Mouse (Mus musculus) large intestine, adult 2 months (tissue): ENCODE measurements around the gene Ugt1a6a. TPM values are rescaled to one million over a fixed set of nuclear protein-coding genes. Genes with fewer than 3 reads are reported as not detected.
"Not testable (repeated sequence)": the region's sequence is repeated elsewhere in the genome, so short reads cannot be mapped to it uniquely, and the experiment has no call there.

Experiments
- DNase-seq: peaks from one replicate; pipeline ENCODE4 v3.0.0-alpha.2; 2012; ENCODE audit warnings: low read depth, low spot score
- WGBS: fragments of 180-500 bp; shearing (Covaris S2); methylation state at CpG from one replicate; pipeline ENCODE4 v1.1.7; 2018; 5-methylcytosine and 5-hydroxymethylcytosine counted together
- polyA plus RNA-seq: library from polyadenylated mRNA; depleted of rRNA; stranded (reverse); fragments of >200 nt; gene quantifications from 2 replicates; pipeline ENCODE4 v1.2.3, GENCODE M21; 2012

Ugt1a6a gene
- polyA plus RNA-seq, 1 experiment: 3.0 TPM

GRCm38 (mm10) chr1:88224029-88224776 is 89.6 kb downstream of the Ugt1a6a start:
- DNase-seq: peak; percentile 97
- WGBS: 38% methylated on average over 2 of the region's 2 CpGs

DNA sequence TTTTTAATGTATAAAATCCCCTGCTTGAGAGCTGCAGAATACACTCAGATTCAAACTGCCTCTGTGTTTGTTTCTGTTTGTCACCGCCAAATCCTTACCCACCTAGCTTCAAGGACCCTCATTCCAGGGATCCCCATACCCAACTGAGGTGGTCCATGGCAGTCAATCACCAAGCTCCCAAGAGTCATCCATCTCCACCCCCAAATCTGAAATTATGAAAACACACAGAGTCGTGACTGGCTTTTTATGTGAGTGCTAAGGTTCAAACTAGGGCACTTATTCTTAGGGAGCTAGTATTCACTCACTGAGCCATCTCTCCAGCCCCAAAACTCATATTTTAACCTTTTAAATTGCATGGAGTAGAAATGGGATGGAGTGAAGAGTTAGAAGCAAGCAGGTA is 90.7 kb downstream of the Ugt1a6a start:
- not testable (repeated sequence) for DNase-seq
- 35% methylated on average over 2 of the region's 2 CpGs for WGBS

- no peak for DNase-seq
These were observed 91.1 kb downstream of the Ugt1a6a start for GRCm38 (mm10) chr1:88225741-88226140.

GRCm38 (mm10) chr1:88226670-88227379 is 92.2 kb downstream of the Ugt1a6a start, which contains the start of gene Mroh2a:
Gene Mroh2a, plus strand, starts transcription at chr1:88226986.
- 58% methylated on average over 5 of the region's 5 CpGs for WGBS
- no peak for DNase-seq

DNA sequence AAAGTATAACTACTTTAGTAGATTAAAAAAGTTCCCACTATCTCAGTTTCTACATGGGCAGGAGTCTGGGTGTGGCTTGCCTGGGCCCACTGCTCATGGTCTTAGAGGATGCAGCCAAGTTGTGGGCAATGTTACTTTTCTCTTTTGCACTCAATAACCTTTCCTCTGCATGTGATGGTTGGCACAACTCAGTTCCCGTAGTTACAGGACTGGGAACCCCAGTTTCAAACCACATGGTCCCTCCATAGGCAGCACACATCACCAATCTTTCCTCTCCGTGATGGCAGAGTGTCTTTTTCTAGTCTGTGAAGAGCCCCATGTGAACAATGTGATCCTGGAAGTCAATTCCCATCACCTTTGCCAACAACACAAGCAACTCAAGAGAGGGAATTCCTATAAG is 92.9 kb downstream of the Ugt1a6a start:
- 59% methylated on average over 2 of the region's 2 CpGs for WGBS

GRCm38 (mm10) chr1:88228121-88228520 is 93.5 kb downstream of the Ugt1a6a start:
- WGBS: 74% methylated on average over 7 of the region's 7 CpGs
- DNase-seq: no peak

More for the DNA sequence above, 92.9 kb downstream of the Ugt1a6a start:
- DNase-seq: no peak

- 84% methylated on average over 3 of the region's 3 CpGs for WGBS
- no peak for DNase-seq
These were observed 95.0 kb downstream of the Ugt1a6a start for GRCm38 (mm10) chr1:88229566-88229965.

GRCm38 (mm10) chr1:88229986-88230385 is 95.4 kb downstream of the Ugt1a6a start:
- DNase-seq: no peak
- 89% methylated on average over 5 of the region's 5 CpGs for WGBS

GRCm38 (mm10) chr1:88230421-88230820 is 95.8 kb downstream of the Ugt1a6a start:
- no peak for DNase-seq
- 76% methylated on average over 7 of the region's 7 CpGs for WGBS

DNA sequence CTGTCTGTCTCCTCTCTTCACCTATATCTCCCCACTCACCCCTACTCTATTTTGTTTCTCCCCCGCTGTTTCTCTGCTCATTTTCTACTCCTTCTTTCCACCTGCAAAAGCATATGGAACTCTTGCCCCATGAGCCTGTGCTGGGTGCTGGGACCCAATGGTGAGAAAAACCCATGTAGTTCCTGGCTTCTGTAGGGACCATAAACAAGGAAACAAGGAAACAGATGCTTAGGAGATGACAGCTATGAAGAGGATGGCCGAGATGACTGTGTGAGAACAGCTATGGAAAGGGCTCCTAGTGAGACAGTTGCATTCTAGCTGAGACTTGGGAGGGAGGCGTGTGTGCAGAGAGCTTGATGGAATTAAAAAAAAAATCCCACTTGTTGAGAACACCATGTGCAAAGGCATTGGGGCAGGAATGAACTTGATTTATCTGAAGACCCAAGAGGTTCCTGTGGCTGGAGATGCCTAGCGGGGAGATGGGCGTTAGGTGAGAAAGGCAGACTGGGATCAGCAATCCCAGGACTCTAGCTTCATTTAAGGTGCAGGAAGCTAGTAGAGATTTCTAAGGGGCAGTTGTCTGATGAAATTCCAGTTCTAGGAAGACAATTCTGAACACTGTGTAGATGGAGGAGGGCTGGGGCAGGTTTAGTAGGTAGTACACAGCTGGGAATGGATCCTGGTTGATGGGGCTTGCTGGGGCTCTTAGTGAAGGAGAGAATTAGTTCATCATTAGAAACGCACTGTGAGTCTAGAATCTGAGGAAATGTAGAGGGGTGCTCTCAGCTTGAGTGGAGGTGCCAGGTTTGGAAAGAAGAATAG is 96.6 kb downstream of the Ugt1a6a start:
- WGBS: 79% methylated on average over 6 of the region's 6 CpGs
- DNase-seq: no peak

DNA sequence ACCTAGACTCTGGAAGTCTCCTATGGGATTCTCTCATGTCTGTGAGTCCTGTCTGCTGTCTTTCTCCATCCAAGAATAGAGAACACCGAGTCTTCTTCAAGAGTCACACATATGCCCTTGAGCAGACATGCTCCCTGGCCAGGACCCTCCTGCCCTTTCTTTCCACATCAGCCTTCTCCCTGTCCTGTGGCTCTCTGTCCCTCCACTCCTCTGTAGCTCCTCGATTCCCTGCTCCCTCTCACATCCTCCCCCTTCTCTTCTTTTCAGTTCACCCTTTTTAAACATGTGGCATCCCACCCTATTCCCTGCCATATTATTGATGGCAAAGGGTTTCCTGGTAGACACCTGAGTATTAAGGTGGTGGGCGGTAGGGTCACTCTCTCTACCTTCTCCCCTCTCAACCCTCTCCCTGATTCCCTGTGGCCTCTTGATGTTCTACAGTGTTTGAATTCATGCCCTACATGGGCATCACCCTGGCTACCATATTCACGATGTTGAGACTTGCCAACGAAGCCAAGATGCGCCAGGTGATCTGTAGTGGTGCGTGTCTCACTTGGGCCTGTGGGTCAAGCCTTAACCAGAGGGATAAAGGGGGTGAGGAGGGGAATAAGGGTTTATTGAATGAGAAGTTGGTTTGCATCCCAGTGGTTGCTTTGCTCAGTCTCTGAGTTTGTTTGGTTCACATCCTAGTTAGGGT is 97.3 kb downstream of the Ugt1a6a start:
- no peak for DNase-seq
- WGBS: 66% methylated on average over 7 of the region's 7 CpGs

DNA sequence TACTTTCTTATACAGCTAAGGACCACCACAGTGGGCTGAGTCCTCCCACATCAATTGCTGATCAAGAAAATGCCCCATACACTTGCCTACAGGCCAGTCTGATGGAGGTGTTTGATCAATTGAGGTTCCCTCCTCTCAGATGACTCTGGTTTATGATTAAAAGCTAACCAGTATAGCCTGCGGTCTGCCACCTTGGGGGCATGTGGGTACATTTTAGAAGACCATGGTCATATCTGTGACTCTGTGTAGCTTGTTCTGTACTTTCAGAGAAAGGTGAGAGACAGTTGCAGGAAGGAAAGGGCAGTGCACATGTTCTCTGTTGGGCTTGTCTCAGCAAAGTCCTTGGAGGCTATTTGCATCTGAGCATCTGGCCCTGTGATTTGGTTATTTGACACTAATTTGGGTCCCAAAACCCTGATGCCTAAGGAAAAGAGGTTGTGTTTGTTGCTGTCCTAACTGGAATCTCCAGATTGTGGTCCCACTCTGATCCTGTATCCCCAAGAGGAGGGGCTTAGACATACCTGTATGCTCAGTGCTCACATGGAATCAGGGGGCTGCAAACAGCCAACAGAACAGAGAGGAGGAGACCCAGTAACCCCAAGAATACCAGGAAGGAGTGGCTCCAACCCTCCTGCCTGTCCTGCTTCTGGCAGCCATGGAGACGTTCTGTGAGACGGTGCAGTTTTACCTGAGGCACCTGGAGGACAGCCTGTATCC is 98.2 kb downstream of the Ugt1a6a start:
- no peak for DNase-seq
- WGBS: 48% methylated on average over 3 of the region's 3 CpGs

- DNase-seq: no peak
- 66% methylated on average over 14 of the region's 14 CpGs for WGBS
These were observed 99.0 kb downstream of the Ugt1a6a start for GRCm38 (mm10) chr1:88233421-88234247.

- WGBS: 68% methylated on average over 4 of the region's 4 CpGs
These were observed 99.6 kb downstream of the Ugt1a6a start for GRCm38 (mm10) chr1:88234248-88234610.

GRCm38 (mm10) chr1:88234646-88235045 is 100.0 kb downstream of the Ugt1a6a start:
- no peak for DNase-seq
- WGBS: 37% methylated on average over 5 of the region's 5 CpGs

More at GRCm38 (mm10) chr1:88234248-88234610, 99.6 kb downstream of the Ugt1a6a start:
- no peak for DNase-seq

GRCm38 (mm10) chr1:88235046-88235893 is 100.7 kb downstream of the Ugt1a6a start:
- DNase-seq: no peak
- WGBS: 67% methylated on average over 11 of the region's 11 CpGs

- no peak for DNase-seq
- WGBS: 58% methylated on average over 4 of the region's 4 CpGs
These were observed 101.3 kb downstream of the Ugt1a6a start for GRCm38 (mm10) chr1:88235894-88236415.
